Mouse (Mus musculus) layer of hippocampus, adult 11-12 months (tissue): ENCODE measurements around the gene Olfr971.
"Not testable (repeated sequence)": the region's sequence is repeated elsewhere in the genome, so short reads cannot be mapped to it uniquely, and the experiment has no call there.

Experiments
- DNase-seq: peaks from one replicate; pipeline ENCODE4 v3.0.0; 2022; ENCODE audit warnings: low spot score

The Olfr971 gene

GRCm38 (mm10) chr9:39836576-39836975 is at the start of gene Olfr971:
Gene Olfr971 (plus strand): TSS chr9:39836876.
- DNase-seq, result not testable (repeated sequence)

DNA sequence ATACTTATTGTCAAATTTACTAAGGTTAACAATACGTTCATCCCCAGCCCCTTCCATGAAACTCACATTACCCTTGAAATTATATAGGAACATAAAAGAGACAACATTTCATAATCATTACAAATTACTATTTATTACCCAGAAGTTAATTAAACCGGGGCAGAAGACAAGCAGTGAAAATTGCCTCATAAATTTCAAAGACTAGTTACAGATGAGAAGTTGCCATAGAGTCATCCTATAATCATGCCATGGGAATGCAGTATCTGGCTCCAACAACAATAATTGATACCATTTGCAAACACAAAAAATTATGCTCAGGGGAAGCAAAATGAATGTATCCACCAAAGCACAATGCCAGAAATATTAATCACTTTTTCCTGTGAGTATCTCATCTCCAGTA is 46.1 kb upstream of the Olfr971 start, which contains the start of gene Olfr969:
TSS of gene Olfr969 (plus strand) at position 388 of the 400 bp plus-strand sequence.
- DNase-seq, result no peak

GRCm38 (mm10) chr9:39808560-39808959 is 28.1 kb upstream of the Olfr971 start, which contains the start of gene Olfr970:
Gene Olfr970 (plus strand): TSS chr9:39808860.
- DNase-seq, result no peak

DNA sequence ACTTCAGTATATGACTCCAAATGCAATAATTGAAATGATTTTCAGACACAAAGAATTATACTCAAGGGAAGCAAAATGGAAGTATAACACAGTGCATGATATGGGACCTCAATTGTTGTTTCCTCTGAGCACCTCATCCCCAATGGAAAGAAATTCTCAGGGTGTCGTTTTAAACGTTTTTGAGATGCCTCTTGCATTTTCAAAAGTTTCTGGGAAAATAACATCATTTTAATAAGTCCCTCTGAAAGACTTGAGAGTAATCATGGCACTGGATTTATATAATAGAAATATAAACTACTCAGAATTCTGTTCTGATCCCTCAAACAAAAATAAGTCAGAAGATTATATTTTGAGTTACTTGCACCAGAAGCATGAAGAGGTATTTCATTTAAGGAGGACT is 29.4 kb downstream of the Olfr971 start, which contains the start of gene Olfr972:
TSS of gene Olfr972 (plus strand) at position 301 of the 400 bp plus-strand sequence.
- DNase-seq, result no peak

DNA sequence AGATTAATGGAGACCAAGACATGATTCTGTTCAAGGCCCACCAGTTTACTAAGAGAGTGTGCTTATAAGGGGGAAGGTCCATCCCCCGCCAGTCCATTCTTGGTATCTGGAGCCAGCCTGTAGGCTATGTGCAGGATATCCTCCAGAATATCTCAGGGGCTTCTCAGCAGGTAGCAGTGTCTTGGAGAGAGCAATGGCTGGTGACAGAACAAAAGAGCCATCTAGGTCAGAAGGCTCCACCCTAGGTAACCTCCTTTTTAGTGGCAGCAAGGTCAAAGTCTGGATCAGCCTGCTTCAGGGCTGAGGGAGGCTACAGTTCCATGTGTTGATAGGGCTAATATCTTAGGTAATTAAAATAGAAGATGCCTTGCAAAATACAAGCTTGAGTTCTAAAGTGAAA is 35.3 kb downstream of the Olfr971 start:
- DNase-seq, result not testable (repeated sequence)

- DNase-seq, result not testable (repeated sequence)
Observed at GRCm38 (mm10) chr9:39877541-39878396, 41.1 kb downstream of the Olfr971 start.
